Mouse (Mus musculus): ENCODE measurements around the gene Irgm1. TPM values are rescaled to one million over a fixed set of nuclear protein-coding genes. Genes with fewer than 3 reads are reported as not detected.
"Not testable (repeated sequence)": the region's sequence is repeated elsewhere in the genome, so short reads cannot be mapped to it uniquely, and the experiment has no call there.

Gene Irgm1
- polyA plus RNA-seq (2015; fragmentation: Nextera tagmentation; extraction: Ambion mirVana) = 8.4 and 10.6 TPM in 2 replicates

DNA sequence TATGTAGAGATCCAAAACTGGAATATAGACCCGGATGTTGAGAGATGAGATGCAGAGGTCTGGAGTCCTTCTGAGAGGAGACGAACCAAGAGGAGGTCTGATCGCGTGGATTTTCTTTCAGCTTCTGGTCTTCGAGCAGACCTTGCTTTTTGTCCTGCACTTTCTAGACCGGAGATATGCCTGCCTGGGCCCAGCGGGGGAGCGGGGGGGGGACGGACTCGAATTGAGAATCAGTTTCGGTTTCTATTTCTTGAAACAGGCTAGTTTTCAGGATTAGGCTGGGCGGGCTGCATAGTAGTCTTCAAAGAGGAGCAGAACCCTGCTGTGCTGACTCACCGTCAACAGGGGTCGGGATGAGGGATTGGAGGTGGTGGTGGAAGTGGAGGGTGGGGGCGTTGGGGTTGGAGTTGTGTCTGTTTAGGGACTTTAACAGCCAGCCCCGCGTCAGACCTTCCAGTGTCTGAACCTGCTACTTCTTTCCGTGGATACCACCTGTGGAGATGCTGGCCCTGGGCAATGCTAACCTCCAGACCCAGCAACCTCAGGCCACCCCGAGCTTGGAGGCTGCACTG lies at the start of gene Irgm1:
Gene Irgm1, minus strand, starts transcription at position 483 of the 572 bp plus-strand sequence.
- Histone ChIP-seq H3K36me3 (peaks cover 4% of the 10 kb centered on the region), H3K27me3 (replicated peaks) (peaks cover 4% of the 10 kb centered on the region; the same call in 1 of the 2 replicates), H3K9me3 (no peaks in the 10 kb centered on the region), H3K4me1 (peaks cover 47% of the 10 kb centered on the region), H3K4me2 (peak within 1 kb of the TSS; percentile 91), H3K9ac (peak within 1 kb of the TSS; percentile 86), H3K27ac (replicated peaks) (peak within 1 kb of the TSS; percentile 84), H3K4me3 (peak within 1 kb of the TSS; percentile 64)
- under 1% methylated on average over 19 of the region's 19 CpGs for WGBS
- peak; percentile 48; the same call in 1 of the 2 replicates for ATAC-seq (ENCODE audit: extremely low read depth, insufficient number of reproducible peaks, low FRiP score, low TSS enrichment)

GRCm38 (mm10) chr11:48918380-48918779 lies 46.9 kb upstream of the Irgm1 start:
- WGBS = 70% methylated on average over 3 of the region's 3 CpGs
- H3K4me3 ChIP-seq = no peak overlapping the region
- H3K4me1 ChIP-seq = no peaks in the 10 kb centered on the region
- ATAC-seq (ENCODE audit: extremely low read depth, insufficient number of reproducible peaks, low FRiP score, low TSS enrichment) = no peak
- H3K4me2 ChIP-seq = no peak overlapping the region
- H3K27me3 ChIP-seq (replicated peaks) = no peaks in the 10 kb centered on the region
- no peak overlapping the region for H3K27ac ChIP-seq (replicated peaks)
- no peaks in the 10 kb centered on the region for H3K9me3 ChIP-seq
- H3K36me3 ChIP-seq = no peaks in the 10 kb centered on the region
- no peak overlapping the region for H3K9ac ChIP-seq

GRCm38 (mm10) chr11:48913611-48914010 lies 42.1 kb upstream of the Irgm1 start:
- no peaks in the 10 kb centered on the region for H3K36me3 ChIP-seq
- no peak overlapping the region for H3K4me3 ChIP-seq
- H3K9me3 ChIP-seq = no peaks in the 10 kb centered on the region
- WGBS = 92% methylated on average over 1 of the region's 1 CpGs
- no peaks in the 10 kb centered on the region for H3K4me1 ChIP-seq
- H3K4me2 ChIP-seq = no peak overlapping the region
- H3K27me3 ChIP-seq (replicated peaks) = no peaks in the 10 kb centered on the region
- H3K9ac ChIP-seq = no peak overlapping the region
- H3K27ac ChIP-seq (replicated peaks) = no peak overlapping the region
- ATAC-seq (ENCODE audit: extremely low read depth, insufficient number of reproducible peaks, low FRiP score, low TSS enrichment) = no peak

- Histone ChIP-seq H3K4me2 (no peak overlapping the region), H3K27me3 (replicated peaks) (no peaks in the 10 kb centered on the region), H3K9ac (no peak overlapping the region), H3K4me1 (no peaks in the 10 kb centered on the region), H3K4me3 (no peak overlapping the region), H3K36me3 (no peaks in the 10 kb centered on the region), H3K27ac (replicated peaks) (no peak overlapping the region), H3K9me3 (no peaks in the 10 kb centered on the region)
- WGBS = 28% methylated on average over 1 of the region's 1 CpGs
- no peak for ATAC-seq (ENCODE audit: extremely low read depth, insufficient number of reproducible peaks, low FRiP score, low TSS enrichment)
These were observed 37.0 kb upstream of the Irgm1 start for GRCm38 (mm10) chr11:48908459-48908858.

- H3K4me1 ChIP-seq = no peaks in the 10 kb centered on the region
- no peaks in the 10 kb centered on the region for H3K9me3 ChIP-seq
- H3K9ac ChIP-seq = no peak within 1 kb of the TSS
- H3K4me3 ChIP-seq = no peak within 1 kb of the TSS
- no peaks in the 10 kb centered on the region for H3K36me3 ChIP-seq
- no peak within 1 kb of the TSS for H3K4me2 ChIP-seq
- H3K27me3 ChIP-seq (replicated peaks) = no peaks in the 10 kb centered on the region
- no peak within 1 kb of the TSS for H3K27ac ChIP-seq (replicated peaks)
- WGBS = 56% methylated on average over 2 of the region's 2 CpGs
- ATAC-seq (ENCODE audit: extremely low read depth, insufficient number of reproducible peaks, low FRiP score, low TSS enrichment) = no peak
These were observed 30.5 kb upstream of the Irgm1 start, which contains the start of gene Gm5431 for GRCm38 (mm10) chr11:48902021-48902420. Gm5431 (minus strand) TSS chr11:48902214.

GRCm38 (mm10) chr11:48901567-48901930 lies 30.1 kb upstream of the Irgm1 start:
- not testable (repeated sequence) for H3K4me1 ChIP-seq; H3K4me2 ChIP-seq; H3K9me3 ChIP-seq; H3K4me3 ChIP-seq; H3K9ac ChIP-seq; H3K36me3 ChIP-seq; H3K27ac ChIP-seq (replicated peaks); ATAC-seq (ENCODE audit: extremely low read depth, insufficient number of reproducible peaks, low FRiP score, low TSS enrichment); H3K27me3 ChIP-seq (replicated peaks)
- 78% methylated on average over 1 of the region's 1 CpGs for WGBS

- H3K27ac ChIP-seq (replicated peaks); H3K4me1 ChIP-seq; ATAC-seq (ENCODE audit: extremely low read depth, insufficient number of reproducible peaks, low FRiP score, low TSS enrichment); H3K27me3 ChIP-seq (replicated peaks); H3K4me3 ChIP-seq; H3K4me2 ChIP-seq; H3K36me3 ChIP-seq; H3K9ac ChIP-seq; H3K9me3 ChIP-seq: not testable (repeated sequence)
- 67% methylated on average over 6 of the region's 6 CpGs for WGBS
These were observed 29.4 kb upstream of the Irgm1 start for GRCm38 (mm10) chr11:48900654-48901566.

GRCm38 (mm10) chr11:48898812-48899431 lies 27.4 kb upstream of the Irgm1 start:
- Histone ChIP-seq H3K4me3 (no peak overlapping the region), H3K36me3 (no peaks in the 10 kb centered on the region), H3K4me1 (no peaks in the 10 kb centered on the region), H3K9ac (no peak overlapping the region), H3K9me3 (no peaks in the 10 kb centered on the region), H3K27ac (replicated peaks) (no peak overlapping the region), H3K27me3 (replicated peaks) (no peaks in the 10 kb centered on the region), H3K4me2 (no peak overlapping the region)
- 67% methylated on average over 2 of the region's 2 CpGs for WGBS
- ATAC-seq (ENCODE audit: extremely low read depth, insufficient number of reproducible peaks, low FRiP score, low TSS enrichment) = no peak

GRCm38 (mm10) chr11:48876680-48877079 lies 5.2 kb upstream of the Irgm1 start:
- 87% methylated on average over 1 of the region's 1 CpGs for WGBS
- Histone ChIP-seq H3K9ac (no peak overlapping the region), H3K27me3 (replicated peaks) (peaks cover 4% of the 10 kb centered on the region; the same call in 1 of the 2 replicates), H3K4me2 (no peak overlapping the region), H3K27ac (replicated peaks) (no peak overlapping the region), H3K9me3 (no peaks in the 10 kb centered on the region), H3K4me1 (peaks cover 18% of the 10 kb centered on the region), H3K4me3 (no peak overlapping the region), H3K36me3 (no peaks in the 10 kb centered on the region)
- ATAC-seq (ENCODE audit: extremely low read depth, insufficient number of reproducible peaks, low FRiP score, low TSS enrichment) = no peak

DNA sequence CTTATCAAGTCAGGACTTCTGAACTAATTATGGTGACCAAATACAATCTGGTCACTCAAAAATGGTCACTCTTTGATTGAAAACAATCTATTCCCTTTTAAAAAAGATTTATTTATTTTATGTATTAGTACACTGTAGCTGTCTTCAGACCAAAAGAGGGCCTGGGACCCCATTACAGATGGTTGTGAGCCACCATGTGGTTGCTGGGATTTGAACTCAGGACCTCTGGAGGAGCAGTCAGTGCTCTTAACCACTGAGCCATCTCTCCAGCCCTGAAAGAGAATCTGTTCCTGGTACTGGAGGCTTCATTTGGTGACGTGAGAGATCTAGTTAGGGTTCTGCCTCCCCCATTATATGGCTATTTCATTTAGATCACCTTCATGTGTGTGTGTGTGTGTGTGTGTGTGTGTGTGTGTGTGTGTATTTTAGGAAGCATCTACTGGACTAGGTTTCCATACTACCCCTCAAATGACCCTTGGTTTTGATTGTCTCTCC lies 3.9 kb upstream of the Irgm1 start:
- H3K4me3 ChIP-seq; H3K27me3 ChIP-seq (replicated peaks); H3K4me2 ChIP-seq; ATAC-seq (ENCODE audit: extremely low read depth, insufficient number of reproducible peaks, low FRiP score, low TSS enrichment); H3K9ac ChIP-seq; H3K9me3 ChIP-seq; H3K27ac ChIP-seq (replicated peaks); H3K36me3 ChIP-seq: not testable (repeated sequence)
- peaks cover 24% of the 10 kb centered on the region for H3K4me1 ChIP-seq
- 74% methylated on average over 1 of the region's 1 CpGs for WGBS

GRCm38 (mm10) chr11:48874465-48874864 lies 3.0 kb upstream of the Irgm1 start:
- Histone ChIP-seq H3K4me2 (no peak overlapping the region), H3K9ac (no peak overlapping the region), H3K36me3 (no peaks in the 10 kb centered on the region), H3K27ac (replicated peaks) (no peak overlapping the region), H3K4me3 (no peak overlapping the region), H3K9me3 (no peaks in the 10 kb centered on the region), H3K27me3 (replicated peaks) (peaks cover 4% of the 10 kb centered on the region; the same call in 1 of the 2 replicates), H3K4me1 (peaks cover 34% of the 10 kb centered on the region)
- no peak for ATAC-seq (ENCODE audit: extremely low read depth, insufficient number of reproducible peaks, low FRiP score, low TSS enrichment)
- WGBS = 0% methylated on average over 4 of the region's 4 CpGs

Measured in heart, embryonic 13.5 days (tissue).